In the genomic region with DNA sequence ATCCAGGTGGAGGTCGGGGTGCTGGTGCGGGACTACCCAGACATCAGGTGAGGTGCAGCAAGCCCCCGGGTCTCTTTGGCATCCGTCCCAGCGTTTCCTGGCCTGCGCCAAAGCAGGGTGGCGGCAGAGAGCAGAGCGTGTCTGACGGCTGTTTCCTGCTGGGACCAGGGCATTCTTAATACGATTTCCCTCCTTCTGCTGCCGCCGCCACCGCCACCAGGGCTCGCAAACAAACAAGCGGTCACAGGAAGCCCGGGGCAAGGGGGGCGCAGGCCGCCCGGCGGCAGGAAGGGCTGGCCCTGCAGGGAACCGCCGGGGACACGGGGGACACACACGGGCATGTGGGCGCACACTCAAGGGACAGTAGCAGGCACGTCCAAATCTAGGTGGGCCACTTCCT, we compare ENCODE assay signal across 8 mouse cellular contexts. TPM values are rescaled to one million over a fixed set of nuclear protein-coding genes. Genes with fewer than 3 reads are reported as not detected.
DNase-seq lines count a peak whose midpoint lies in the region; ATAC-seq lines count a peak whose summit lies in the region.

No protein-coding gene starts in this region.

- no peak overlapping the region for H3K9ac ChIP-seq in stomach, embryonic 15.5 days

- H3K27ac ChIP-seq in stomach, embryonic 15.5 days = no peak overlapping the region

- 3% methylated on average over 26 of the region's 26 CpGs for WGBS in stomach, embryonic 15.5 days

- H3K36me3 ChIP-seq in stomach, embryonic 15.5 days = no peaks in the 10 kb centered on the region

- intact Hi-C loops in heart, postnatal 10 days (cut with DNase I) = no loop called here
- intact Hi-C loops in left cerebral cortex, postnatal 14 days (cut with DNase I) = no loop called here

- H3K4me1 ChIP-seq in stomach, embryonic 15.5 days = peaks cover 14% of the 10 kb centered on the region

- peak overlapping the region; percentile 50 for H3K4me2 ChIP-seq in stomach, embryonic 15.5 days

- H3K27me3 ChIP-seq in stomach, embryonic 15.5 days (replicated peaks) = peaks cover 43% of the 10 kb centered on the region

- H3K4me3 ChIP-seq in stomach, embryonic 15.5 days (replicated peaks) = peak overlapping the region; percentile 25

- peak; percentile 26 for DNase-seq in Muller cell, postnatal 12 days (ENCODE audit: inconsistent ontology term)
- peak; percentile 58 for DNase-seq in embryo, embryonic 10 days (ENCODE audit: low spot score)
- peak; percentile 44 to 58 for DNase-seq in heart, postnatal 10 days
- peak; percentile 87 for DNase-seq in kidney, postnatal 14 days
- peak; percentile 79 for DNase-seq in lung, postnatal 36 days
- no peak for DNase-seq in urinary bladder, postnatal 4 days (ENCODE audit: low spot score in 2 of 2)
- DNase-seq in left cerebral cortex, postnatal 14 days (ENCODE audit: low spot score in 2 of 2) = no peak

- ATAC-seq in stomach, embryonic 15.5 days (ENCODE audit: insufficient read depth, low FRiP score, low read depth) = no peak; the same call in 1 of the 2 replicates

- no peaks in the 10 kb centered on the region for H3K9me3 ChIP-seq in stomach, embryonic 15.5 days

RNA-seq across cellular contexts. Expression of gene Bloc1s3, which starts 16.4 kb away (rescaled TPM):
- total RNA-seq in heart, postnatal 10 days (2021) = 1 to 10 TPM; 2.3 to 3.2 TPM
- polyA plus RNA-seq in stomach, embryonic 15.5 days (2015; fragmentation: Nextera tagmentation; extraction: Ambion mirVana) = 2.2 and 2.4 TPM in 2 replicates
- total RNA-seq in left cerebral cortex, postnatal 14 days (2021) = 1 to 10 TPM; 7.1 to 7.2 TPM

RNA-seq across cellular contexts. Expression of gene Trappc6a, which starts 16.5 kb away (rescaled TPM):
- total RNA-seq in heart, postnatal 10 days (2021) = 10 to 100 TPM; 43.1 to 53.1 TPM
- 103 and 105 TPM in 2 replicates for polyA plus RNA-seq in stomach, embryonic 15.5 days (2015; fragmentation: Nextera tagmentation; extraction: Ambion mirVana)
- total RNA-seq in left cerebral cortex, postnatal 14 days (2021) = 10 to 100 TPM; 17.7 to 18.1 TPM

RNA-seq across cellular contexts. Expression of gene Nkpd1, which starts 25.9 kb away (rescaled TPM):
- not detected for total RNA-seq in heart, postnatal 10 days (2021)
- polyA plus RNA-seq in stomach, embryonic 15.5 days (2015; fragmentation: Nextera tagmentation; extraction: Ambion mirVana) = 0.30 and 0.83 TPM in 2 replicates
- 1 to 10 TPM in 1 of 2 experiments, under 1 TPM in 1; 0.68 to 1.1 TPM for total RNA-seq in left cerebral cortex, postnatal 14 days (2021)

RNA-seq across cellular contexts. Expression of gene Exoc3l2, which starts 28.6 kb away (rescaled TPM):
- 1 to 10 TPM in 1 of 2 experiments, under 1 TPM in 1; 0.81 to 1.0 TPM for total RNA-seq in heart, postnatal 10 days (2021)
- 0.94 and 1.3 TPM in 2 replicates for polyA plus RNA-seq in stomach, embryonic 15.5 days (2015; fragmentation: Nextera tagmentation; extraction: Ambion mirVana)
- under 1 TPM; 0.37 to 0.80 TPM for total RNA-seq in left cerebral cortex, postnatal 14 days (2021)

RNA-seq across cellular contexts. Expression of gene Mark4, which starts 33.1 kb away (rescaled TPM):
- 10 to 100 TPM; 26.6 to 26.8 TPM for total RNA-seq in heart, postnatal 10 days (2021)
- 7.8 and 7.9 TPM in 2 replicates for polyA plus RNA-seq in stomach, embryonic 15.5 days (2015; fragmentation: Nextera tagmentation; extraction: Ambion mirVana)
- 10 to 100 TPM; 89.9 to 96.7 TPM for total RNA-seq in left cerebral cortex, postnatal 14 days (2021)

Comparison
In these comparisons a context has a peak if more than half of its experiments do, and no peak if none do; other contexts are left out.
1. DNase-seq: peak in Muller cell, postnatal 12 days (single experiment), embryo, embryonic 10 days (single experiment), heart, postnatal 10 days (2 of 2), kidney, postnatal 14 days (single experiment) and lung, postnatal 36 days (single experiment); none in urinary bladder, postnatal 4 days (0 of 2) and left cerebral cortex, postnatal 14 days (0 of 2).